Mouse (Mus musculus) megakaryocyte-erythroid progenitor cell, adult 5-6 weeks (primary cell): Measurements from ENCODE around the gene Zfp93. TPM values are rescaled to one million over a fixed set of nuclear protein-coding genes. Genes with fewer than 3 reads are reported as not detected.

Experiments
- ATAC-seq: replicated peaks from 2 replicates; pipeline ENCODE4 v1.8.0; 2016; ENCODE audit warnings: mild to moderate bottlenecking, inconsistent platforms; ENCODE audit not compliant: severe bottlenecking, poor library complexity, low FRiP score, low TSS enrichment
- total RNA-seq, 2 experiments: library from RNA; stranded (forward) in 1 of 2; stranded (reverse) in 1 of 2; fragments of 200-1000, 215-1000 nt in 1 of 2; fragments of >200 nt in 1 of 2; fragmentation: Nextera tagmentation in 1 of 2; gene quantifications; 2 replicates each; pipeline ENCODE4 v1.2.3; 2014 to 2017

Zfp93 gene
- total RNA-seq, 2 experiments from 2014 or later = 0.23 to 0.59 TPM

DNA sequence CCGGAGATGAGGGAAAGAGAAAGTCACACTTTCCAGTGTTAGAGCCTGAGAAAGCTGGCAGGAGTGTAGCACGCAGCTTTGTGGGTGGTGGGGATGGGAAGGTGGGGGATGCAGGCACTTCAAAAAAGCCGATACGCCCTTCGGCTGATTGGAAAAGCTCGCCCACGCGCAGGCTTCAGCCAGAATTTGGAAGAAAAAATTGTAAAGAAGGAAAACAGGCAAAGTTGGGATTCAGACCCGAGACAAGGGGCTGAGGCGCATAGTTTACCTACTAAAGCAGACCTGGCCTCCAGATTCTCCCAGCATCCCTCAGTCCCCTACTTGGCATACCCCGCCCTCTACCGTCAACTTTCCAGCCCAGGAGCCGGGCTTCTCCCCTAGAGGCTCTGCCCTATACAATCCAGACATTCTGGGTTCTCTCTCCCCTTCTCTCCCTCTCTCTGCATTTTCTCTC, 55.5 kb downstream of the Zfp93 start:
- ATAC-seq = no peak

GRCm38 (mm10) chr7:24326273-24327135, 56.3 kb downstream of the Zfp93 start:
- no peak for ATAC-seq

Other genes starting within 250 kb of the Zfp93 start
- gene Vmn1r183, start 217.2 kb upstream of the Zfp93 start, total RNA-seq (2014; fragmentation: Nextera tagmentation) = not detected in 2 replicates
- gene Vmn1r183, start 217.2 kb upstream of the Zfp93 start, total RNA-seq (2017) = not detected in 2 replicates
- 17.5 and 25.3 TPM in 2 replicates for gene Zfp180, start 188.5 kb upstream of the Zfp93 start, total RNA-seq (2014; fragmentation: Nextera tagmentation)
- gene Zfp180, start 188.5 kb upstream of the Zfp93 start, total RNA-seq (2017) = 15.8 and 16.0 TPM in 2 replicates
- 0.20 and 0.22 TPM in 2 replicates for gene Zfp112, start 158.1 kb upstream of the Zfp93 start, total RNA-seq (2014; fragmentation: Nextera tagmentation)
- 0.75 and 1.4 TPM in 2 replicates for gene Zfp112, start 158.1 kb upstream of the Zfp93 start, total RNA-seq (2017)
- gene Zfp235, start 136.3 kb upstream of the Zfp93 start, total RNA-seq (2014; fragmentation: Nextera tagmentation) = 8.0 and 8.2 TPM in 2 replicates
- 6.4 and 7.8 TPM in 2 replicates for gene Zfp235, start 136.3 kb upstream of the Zfp93 start, total RNA-seq (2017)
- 1.5 and 2.2 TPM in 2 replicates for gene Zfp114, start 95.4 kb upstream of the Zfp93 start, total RNA-seq (2014; fragmentation: Nextera tagmentation)
- gene Zfp114, start 95.4 kb upstream of the Zfp93 start, total RNA-seq (2017) = 2.4 and 2.5 TPM in 2 replicates
- gene Zfp111, start 59.0 kb upstream of the Zfp93 start, total RNA-seq (2014; fragmentation: Nextera tagmentation) = 1.0 and 4.6 TPM in 2 replicates
- gene Zfp111, start 59.0 kb upstream of the Zfp93 start, total RNA-seq (2017) = 7.2 and 8.6 TPM in 2 replicates
- 2.3 and 6.2 TPM in 2 replicates for gene Zfp109, start 32.9 kb upstream of the Zfp93 start, total RNA-seq (2014; fragmentation: Nextera tagmentation)
- gene Zfp109, start 32.9 kb upstream of the Zfp93 start, total RNA-seq (2017) = 5.9 and 6.7 TPM in 2 replicates
- 0.67 and 1.8 TPM in 2 replicates for gene Zfp108, start 15.6 kb upstream of the Zfp93 start, total RNA-seq (2014; fragmentation: Nextera tagmentation)
- gene Zfp108, start 15.6 kb upstream of the Zfp93 start, total RNA-seq (2017) = 1.4 TPM in 1 of 2 replicates, not detected in the other
- gene Zfp61, start 30.8 kb downstream of the Zfp93 start, total RNA-seq (2014; fragmentation: Nextera tagmentation) = 9.3 and 10.9 TPM in 2 replicates
- 16.0 and 47.7 TPM in 2 replicates for gene Zfp61, start 30.8 kb downstream of the Zfp93 start, total RNA-seq (2017)
- gene Zfp94, start 46.2 kb downstream of the Zfp93 start, total RNA-seq (2014; fragmentation: Nextera tagmentation) = 3.3 and 6.7 TPM in 2 replicates
- gene Zfp94, start 46.2 kb downstream of the Zfp93 start, total RNA-seq (2017) = 3.0 and 4.4 TPM in 2 replicates
- gene Tescl, start 63.5 kb downstream of the Zfp93 start, total RNA-seq (2014; fragmentation: Nextera tagmentation) = not detected in 2 replicates
- not detected in 2 replicates for gene Tescl, start 63.5 kb downstream of the Zfp93 start, total RNA-seq (2017)
- not detected in 2 replicates for gene Lypd5, start 78.8 kb downstream of the Zfp93 start, total RNA-seq (2014; fragmentation: Nextera tagmentation)
- gene Lypd5, start 78.8 kb downstream of the Zfp93 start, total RNA-seq (2017) = not detected in 2 replicates
- 120 and 147 TPM in 2 replicates for gene Kcnn4, start 99.8 kb downstream of the Zfp93 start, total RNA-seq (2014; fragmentation: Nextera tagmentation)
- 121 and 155 TPM in 2 replicates for gene Kcnn4, start 99.8 kb downstream of the Zfp93 start, total RNA-seq (2017)
- 32.7 and 41.2 TPM in 2 replicates for gene Smg9, start 129.2 kb downstream of the Zfp93 start, total RNA-seq (2014; fragmentation: Nextera tagmentation)
- 11.2 and 26.3 TPM in 2 replicates for gene Smg9, start 129.2 kb downstream of the Zfp93 start, total RNA-seq (2017)
- not detected in 2 replicates for gene Irgc1, start 181.9 kb downstream of the Zfp93 start, total RNA-seq (2014; fragmentation: Nextera tagmentation)
- gene Irgc1, start 181.9 kb downstream of the Zfp93 start, total RNA-seq (2017) = not detected in 2 replicates
- gene Plaur, start 192.1 kb downstream of the Zfp93 start, total RNA-seq (2014; fragmentation: Nextera tagmentation) = 2.3 and 5.4 TPM in 2 replicates
- 2.2 and 2.5 TPM in 2 replicates for gene Plaur, start 192.1 kb downstream of the Zfp93 start, total RNA-seq (2017)
- 0.27 TPM in 1 of 2 replicates, not detected in the other for gene Cadm4, start 211.6 kb downstream of the Zfp93 start, total RNA-seq (2014; fragmentation: Nextera tagmentation)
- not detected in 2 replicates for gene Cadm4, start 211.6 kb downstream of the Zfp93 start, total RNA-seq (2017)
- gene Zfp428, start 236.6 kb downstream of the Zfp93 start, total RNA-seq (2014; fragmentation: Nextera tagmentation) = 3.5 and 4.0 TPM in 2 replicates
- gene Zfp428, start 236.6 kb downstream of the Zfp93 start, total RNA-seq (2017) = 3.1 and 9.7 TPM in 2 replicates
- gene AC161166.1, start 242.0 kb downstream of the Zfp93 start, total RNA-seq (2014; fragmentation: Nextera tagmentation) = not detected in 2 replicates
- gene AC161166.1, start 242.0 kb downstream of the Zfp93 start, total RNA-seq (2017) = not detected in 2 replicates